10 mouse cellular contexts compared by ENCODE assay signal in genomic region chr14:99944221-99945108, GRCm38 (mm10).
DNase-seq lines count a peak whose midpoint lies in the region; ATAC-seq and TF ChIP-seq lines count a peak whose summit lies in the region.
"Had no signal": no experiment of that assay in that cellular context is flagged by ENCODE, and none has a peak within 500 bp of the region (broad histone marks: within the 10 kb centered on the region; RNA-seq: fewer than 3 reads in every experiment).

No protein-coding gene starts in this region.

- TF ChIP-seq CTCF in left cerebral cortex, adult 2 months (IDR thresholded peaks at IDR 0.05), result peak; percentile 16

- peak overlapping the region; percentile 24 to 60; a peak in 3 of 4 replicates for H3K27ac ChIP-seq in heart, embryonic 14.5 days (replicated peaks in 1 of 2; ENCODE audit: control insufficient read depth in 1 of 2, insufficient read depth in 1 of 2, low read depth in 2 of 2, low read length in 2 of 2)
- H3K27ac ChIP-seq in embryonic facial prominence, embryonic 12.5 days, result 0 out of 2 replicates have a peak overlapping the region, but pooled peaks have one; percentile 73
- H3K27ac ChIP-seq in left cerebral cortex, adult 2 months, result peak overlapping the region; percentile 70
- H3K27ac ChIP-seq: macrophage had no signal

- no peak for ATAC-seq in heart, embryonic 14.5 days (ENCODE audit: insufficient number of reproducible peaks, insufficient read depth, low FRiP score, low read depth)
- ATAC-seq in embryonic facial prominence, embryonic 12.5 days (ENCODE audit: insufficient number of reproducible peaks, insufficient read depth, low FRiP score, low TSS enrichment), result 0 out of 2 replicates have a peak, but pooled peaks have one; percentile 22
- ATAC-seq: Patski had no signal

- H3K9me3 ChIP-seq in heart, embryonic 14.5 days (ENCODE audit: control insufficient read depth, low read length), result no peaks in the 10 kb centered on the region
- H3K9me3 ChIP-seq in embryonic facial prominence, embryonic 12.5 days, result no peaks in the 10 kb centered on the region

- H3K27me3 ChIP-seq in heart, embryonic 14.5 days (ENCODE audit: control insufficient read depth, insufficient read depth, low read length), result no peaks in the 10 kb centered on the region
- no peaks in the 10 kb centered on the region for H3K27me3 ChIP-seq in embryonic facial prominence, embryonic 12.5 days

- H3K9ac ChIP-seq in heart, embryonic 14.5 days (ENCODE audit: low read length), result no peak overlapping the region
- no peak overlapping the region for H3K9ac ChIP-seq in embryonic facial prominence, embryonic 12.5 days

- WGBS in heart, embryonic 14.5 days, result 47% methylated on average over 17 of the region's 17 CpGs
- WGBS in embryonic facial prominence, embryonic 12.5 days, result 78% methylated on average over 17 of the region's 17 CpGs

- 0 out of 2 replicates have a peak overlapping the region, but pooled peaks have one; percentile 19 for H3K4me2 ChIP-seq in heart, embryonic 14.5 days (ENCODE audit: low read length)
- H3K4me2 ChIP-seq in embryonic facial prominence, embryonic 12.5 days (replicated peaks), result no peak overlapping the region

- DNase-seq in heart, postnatal 25 days (ENCODE audit: low spot score), result no peak
- DNase-seq in A20 (ENCODE audit: low read depth, low spot score) (peak; percentile 38), adipocyte (ENCODE audit: low spot score) (no peak)
- peak; percentile 21 for DNase-seq in left cerebral cortex, adult 2 months (ENCODE audit: extremely low spot score in 1 of 2, low spot score in 2 of 2)
- DNase-seq in B cell, adult 2 months, result no peak
- DNase-seq in urinary bladder, postnatal 36 days (ENCODE audit: low spot score in 2 of 2), result no peak

- no peak overlapping the region for H3K4me3 ChIP-seq in heart, embryonic 14.5 days (ENCODE audit: control insufficient read depth in 1 of 2, insufficient read depth in 1 of 2, low read depth in 1 of 2, low read length in 2 of 2)
- H3K4me3 ChIP-seq in embryonic facial prominence, embryonic 12.5 days, result no peak overlapping the region
- no peak overlapping the region for H3K4me3 ChIP-seq in left cerebral cortex, adult 2 months

- no peaks in the 10 kb centered on the region for H3K36me3 ChIP-seq in heart, embryonic 14.5 days (ENCODE audit: control insufficient read depth, insufficient read depth, low read length)
- 0 out of 2 replicates have a peak, but pooled peaks cover 8% of the 10 kb centered on the region for H3K36me3 ChIP-seq in embryonic facial prominence, embryonic 12.5 days

- intact Hi-C loops in heart, postnatal 25 days (cut with DNase I), result loop anchor here (10.0 kb wide), 2 partner anchors 290 to 340 kb away; partner anchors contain the start of gene Klf12
- intact Hi-C loops in left cerebral cortex, adult 2 months (cut with DNase I), result loop anchor here (5.0 kb wide), 1 partner anchor 338 kb away; the partner anchor contains the start of gene Klf12

- H3K4me1 ChIP-seq in heart, embryonic 14.5 days (ENCODE audit: control insufficient read depth in 2 of 2, insufficient read depth in 2 of 2, low read length in 2 of 2), result peaks cover 15 to 28% of the 10 kb centered on the region in 2 experiments
- peaks cover 17% of the 10 kb centered on the region for H3K4me1 ChIP-seq in embryonic facial prominence, embryonic 12.5 days

Comparison
In these comparisons a context has a peak if more than half of its experiments do, and no peak if none do; other contexts are left out.
1. DNase-seq: peak in A20 (single experiment) and left cerebral cortex, adult 2 months (2 of 2); none in heart, postnatal 25 days (single experiment), B cell, adult 2 months (0 of 2), adipocyte (single experiment) and urinary bladder, postnatal 36 days (0 of 2).
2. Peak in every context shown above with its lines, with median percentiles within 50 percentile points of each other: H3K27ac ChIP-seq.